Mouse (Mus musculus) limb, embryonic 13.5 days (tissue): ENCODE results near the gene Zmiz1. TPM values are rescaled to one million over a fixed set of nuclear protein-coding genes. Genes with fewer than 3 reads are reported as not detected.

Experiments used
- ATAC-seq: fragments of 200-750 bp; cut with Nextera tagmentation; 2 replicates; pipeline ENCODE4 v1.8.0; 2017; ENCODE audit warnings: low read depth, moderate number of reproducible peaks, moderate TSS enrichment; ENCODE audit not compliant: low FRiP score
- H3K27ac ChIP-seq: fragments of 300-500 bp; sonication (generic); 2 replicates; pipeline ENCODE4 v1.5.1; 2015; ENCODE audit warnings: inconsistent platforms, mild to moderate bottlenecking, moderate library complexity
- H3K27me3 ChIP-seq: fragments of 300-500 bp; sonication (generic); 2 replicates; pipeline ENCODE4 v1.6.1; 2015; ENCODE audit warnings: mild to moderate bottlenecking, inconsistent platforms
- H3K36me3 ChIP-seq: fragments of 300-500 bp; sonication (generic); 2 replicates; pipeline ENCODE4 v1.6.1; 2015; ENCODE audit warnings: inconsistent platforms, mild to moderate bottlenecking, moderate library complexity
- H3K4me1 ChIP-seq: fragments of 300-500 bp; sonication (generic); 2 replicates; pipeline ENCODE4 v1.6.1; 2015; ENCODE audit warnings: inconsistent platforms
- H3K4me2 ChIP-seq: fragments of 300-500 bp; sonication (generic); replicated peaks from 2 replicates; pipeline ENCODE4 v1.6.1; 2015; ENCODE audit warnings: inconsistent platforms, mild to moderate bottlenecking, moderate library complexity
- H3K4me3 ChIP-seq: fragments of 300-500 bp; sonication (generic); 2 replicates; pipeline ENCODE4 v1.5.1; 2015; ENCODE audit warnings: moderate library complexity, mild to moderate bottlenecking, inconsistent platforms
- H3K9ac ChIP-seq: fragments of 300-500 bp; sonication (generic); 2 replicates; pipeline ENCODE4 v1.6.1; 2015; ENCODE audit warnings: mild to moderate bottlenecking, inconsistent platforms
- H3K9me3 ChIP-seq: fragments of 300-500 bp; sonication (generic); 2 replicates; pipeline ENCODE4 v1.6.1; 2016; ENCODE audit warnings: inconsistent platforms
- WGBS: fragments of 180-500 bp; shearing (Covaris S2); methylation state at CpG from one replicate; pipeline ENCODE4 v1.1.7; 2015; 5-methylcytosine and 5-hydroxymethylcytosine counted together
- polyA plus RNA-seq: library from polyadenylated mRNA; unstranded; fragments of >200 nt; fragmentation: Nextera tagmentation; extraction: Ambion mirVana; gene quantifications from 2 replicates; pipeline ENCODE4 v1.2.1, GENCODE M21; 2015

Zmiz1 gene
- polyA plus RNA-seq, 1 experiment from 2014 or later: 68.6 TPM

- Histone ChIP-seq H3K4me2 (no peak overlapping the region), H3K4me3 (no peak overlapping the region), H3K27ac (peak overlapping the region; percentile 34; the same call in 1 of the 2 replicates), H3K36me3 (peaks cover 62% of the 10 kb centered on the region), H3K9ac (no peak overlapping the region), H3K27me3 (no peaks in the 10 kb centered on the region), H3K9me3 (no peaks in the 10 kb centered on the region), H3K4me1 (peaks cover 84% of the 10 kb centered on the region)
- WGBS: 35% methylated on average over 5 of the region's 5 CpGs
- no peak for ATAC-seq
Measured at GRCm38 (mm10) chr14:25511967-25512366, 53.0 kb downstream of the Zmiz1 start.

DNA sequence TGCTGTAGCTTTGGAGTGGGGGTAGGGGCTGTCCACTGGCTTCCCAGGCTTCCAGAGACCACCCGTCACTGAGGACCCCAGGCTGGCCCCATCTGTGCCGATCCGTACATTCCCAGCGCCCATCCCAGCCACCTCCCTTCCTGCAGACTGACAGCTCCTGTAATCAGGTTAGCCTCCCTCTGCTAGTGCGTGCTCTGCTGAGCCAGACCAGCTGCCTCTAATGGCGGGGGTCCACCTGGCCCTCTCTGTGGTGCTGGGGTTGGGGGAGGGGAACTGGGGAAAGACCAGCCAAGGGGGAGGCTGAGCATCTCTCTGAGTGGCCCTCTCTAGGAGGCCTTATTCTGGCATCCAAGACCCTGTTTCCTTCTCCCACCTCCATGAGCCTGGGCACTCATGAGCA lies 53.8 kb downstream of the Zmiz1 start:
- peaks cover 63% of the 10 kb centered on the region for H3K36me3 ChIP-seq
- no peak for ATAC-seq

DNA sequence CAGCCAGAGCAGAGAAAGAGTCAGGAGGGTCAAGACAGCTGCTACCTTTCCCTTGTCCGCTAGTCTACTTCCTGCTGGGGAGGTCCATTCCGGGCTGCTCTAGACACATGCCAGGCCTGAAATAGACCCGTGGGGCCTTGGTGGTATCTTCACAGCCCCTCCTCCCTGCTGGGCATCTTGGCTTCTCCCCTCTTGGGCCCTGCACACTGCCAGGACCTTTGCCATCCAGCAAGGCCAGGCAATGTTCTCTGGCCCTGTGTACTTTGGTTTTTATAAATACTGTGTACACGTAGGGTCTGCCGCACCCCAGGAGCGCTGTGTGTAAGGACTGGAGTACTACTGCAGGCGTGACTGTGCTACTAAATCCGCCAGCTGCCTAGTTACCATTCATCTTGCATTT lies 54.5 kb downstream of the Zmiz1 start:
- peaks cover 62% of the 10 kb centered on the region for H3K36me3 ChIP-seq
- H3K4me1 ChIP-seq: peaks cover 95% of the 10 kb centered on the region
- no peaks in the 10 kb centered on the region for H3K27me3 ChIP-seq
- no peak for ATAC-seq
- H3K27ac ChIP-seq: peak overlapping the region; percentile 44; the same call in 1 of the 2 replicates
- no peaks in the 10 kb centered on the region for H3K9me3 ChIP-seq
- no peak overlapping the region for H3K9ac ChIP-seq
- 68% methylated on average over 8 of the region's 8 CpGs for WGBS
- no peak overlapping the region for H3K4me2 ChIP-seq
- no peak overlapping the region for H3K4me3 ChIP-seq

More for the DNA sequence above, 53.8 kb downstream of the Zmiz1 start:
- no peak overlapping the region for H3K4me3 ChIP-seq
- H3K27ac ChIP-seq: peak overlapping the region; percentile 44; the same call in 1 of the 2 replicates
- peaks cover 92% of the 10 kb centered on the region for H3K4me1 ChIP-seq
- no peaks in the 10 kb centered on the region for H3K9me3 ChIP-seq
- no peak overlapping the region for H3K4me2 ChIP-seq
- 21% methylated on average over 6 of the region's 6 CpGs for WGBS
- H3K27me3 ChIP-seq: no peaks in the 10 kb centered on the region
- no peak overlapping the region for H3K9ac ChIP-seq

GRCm38 (mm10) chr14:25514943-25515512 lies 56.0 kb downstream of the Zmiz1 start:
- H3K4me3 ChIP-seq: no peak overlapping the region
- no peaks in the 10 kb centered on the region for H3K27me3 ChIP-seq
- H3K4me1 ChIP-seq: peaks cover 94% of the 10 kb centered on the region
- peaks cover 50% of the 10 kb centered on the region for H3K36me3 ChIP-seq
- H3K27ac ChIP-seq: peak overlapping the region; percentile 33
- no peak overlapping the region for H3K9ac ChIP-seq
- no peak overlapping the region for H3K4me2 ChIP-seq
- 71% methylated on average over 2 of the region's 2 CpGs for WGBS
- no peak for ATAC-seq
- no peaks in the 10 kb centered on the region for H3K9me3 ChIP-seq

DNA sequence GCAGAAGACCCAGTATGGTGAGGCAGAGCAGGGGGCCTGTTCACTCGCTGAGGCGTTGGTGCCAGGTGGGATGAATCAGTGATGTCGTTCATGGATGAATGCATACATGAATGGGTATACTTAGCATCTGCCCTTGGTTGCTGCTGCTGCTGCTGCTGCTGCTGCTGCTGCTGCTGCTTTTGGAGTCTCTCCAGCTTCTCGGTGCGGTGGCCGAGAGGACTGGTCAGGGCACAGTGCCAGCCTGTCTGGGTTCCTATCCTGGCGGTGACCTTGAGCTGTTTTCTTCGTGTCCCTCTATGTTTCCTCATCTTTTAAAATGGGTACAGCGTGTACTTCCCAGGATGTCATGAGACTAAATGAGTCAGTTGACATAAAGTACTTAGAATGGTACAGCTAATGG lies 56.9 kb downstream of the Zmiz1 start:
- H3K9ac ChIP-seq: peak overlapping the region; percentile 36; the same call in 1 of the 2 replicates
- no peaks in the 10 kb centered on the region for H3K9me3 ChIP-seq
- H3K4me2 ChIP-seq: no peak overlapping the region; the same call in 1 of the 2 replicates
- no peak for ATAC-seq
- WGBS: 58% methylated on average over 9 of the region's 9 CpGs
- H3K4me3 ChIP-seq: no peak overlapping the region
- peak overlapping the region; percentile 70 for H3K27ac ChIP-seq
- H3K27me3 ChIP-seq: no peaks in the 10 kb centered on the region
- peaks cover 94% of the 10 kb centered on the region for H3K4me1 ChIP-seq
- H3K36me3 ChIP-seq: peaks cover 41% of the 10 kb centered on the region

DNA sequence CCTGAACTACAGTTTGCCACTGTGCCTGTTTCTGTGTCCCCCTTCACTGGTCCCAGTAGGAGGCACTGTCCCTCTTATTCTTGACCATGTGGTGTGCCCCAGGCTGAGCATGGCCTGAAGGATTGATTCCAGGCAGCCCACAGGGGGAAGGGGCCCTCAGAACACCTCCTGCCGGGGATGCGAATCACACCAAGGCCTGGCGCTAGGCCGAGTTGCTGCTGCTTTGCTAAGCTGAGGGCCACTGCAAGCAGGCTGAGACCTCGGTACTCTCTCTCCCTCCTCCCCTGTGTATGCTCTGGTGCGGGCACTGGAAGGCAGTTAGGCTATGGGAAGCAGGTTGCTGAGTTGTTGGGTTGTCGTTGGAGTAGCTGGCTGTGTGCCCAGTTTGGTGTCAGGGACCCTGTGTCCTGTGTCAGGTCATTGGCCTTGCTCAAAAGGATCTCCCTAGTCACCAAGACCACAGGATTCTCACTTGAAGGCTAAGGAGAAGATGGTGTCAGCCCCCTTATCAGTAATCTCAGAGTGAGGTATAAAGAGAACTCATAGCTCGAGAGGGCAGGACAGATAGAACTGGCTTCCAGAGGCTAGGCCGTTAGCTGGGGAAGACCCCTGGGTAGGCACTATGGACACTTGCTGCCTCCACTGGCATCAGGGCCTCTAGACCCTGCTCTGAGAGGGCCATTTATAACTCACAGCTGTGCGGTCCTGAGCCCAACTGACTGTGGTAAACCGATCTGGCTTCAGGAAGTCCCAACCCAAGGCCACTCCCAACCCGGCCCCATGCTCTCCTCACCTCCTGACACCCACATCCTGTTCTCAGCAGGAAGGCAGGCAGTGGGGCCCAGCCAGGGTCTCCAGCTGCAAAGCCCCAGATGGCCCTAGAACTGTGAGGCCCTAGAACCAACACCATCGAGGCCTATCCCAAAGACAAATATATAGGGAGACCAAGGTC lies 57.9 kb downstream of the Zmiz1 start:
- peaks cover 42% of the 10 kb centered on the region for H3K36me3 ChIP-seq
- no peak overlapping the region for H3K9ac ChIP-seq
- peaks cover 93% of the 10 kb centered on the region for H3K4me1 ChIP-seq
- H3K27ac ChIP-seq: peak overlapping the region; percentile 70
- H3K4me3 ChIP-seq: no peak overlapping the region
- no peaks in the 10 kb centered on the region for H3K9me3 ChIP-seq
- 32% methylated on average over 13 of the region's 13 CpGs for WGBS
- H3K4me2 ChIP-seq: peak overlapping the region; percentile 16; the same call in 1 of the 2 replicates
- no peaks in the 10 kb centered on the region for H3K27me3 ChIP-seq
- peak; percentile 65; the same call in 1 of the 2 replicates for ATAC-seq

GRCm38 (mm10) chr14:25518645-25519044 lies 59.7 kb downstream of the Zmiz1 start:
- H3K36me3 ChIP-seq: peaks cover 46% of the 10 kb centered on the region
- H3K4me2 ChIP-seq: no peak overlapping the region
- ATAC-seq: no peak
- H3K4me3 ChIP-seq: no peak overlapping the region
- no peak overlapping the region for H3K9ac ChIP-seq
- H3K9me3 ChIP-seq: no peaks in the 10 kb centered on the region
- H3K4me1 ChIP-seq: peaks cover 91% of the 10 kb centered on the region
- WGBS: 78% methylated on average over 5 of the region's 5 CpGs
- no peak overlapping the region for H3K27ac ChIP-seq
- no peaks in the 10 kb centered on the region for H3K27me3 ChIP-seq

DNA sequence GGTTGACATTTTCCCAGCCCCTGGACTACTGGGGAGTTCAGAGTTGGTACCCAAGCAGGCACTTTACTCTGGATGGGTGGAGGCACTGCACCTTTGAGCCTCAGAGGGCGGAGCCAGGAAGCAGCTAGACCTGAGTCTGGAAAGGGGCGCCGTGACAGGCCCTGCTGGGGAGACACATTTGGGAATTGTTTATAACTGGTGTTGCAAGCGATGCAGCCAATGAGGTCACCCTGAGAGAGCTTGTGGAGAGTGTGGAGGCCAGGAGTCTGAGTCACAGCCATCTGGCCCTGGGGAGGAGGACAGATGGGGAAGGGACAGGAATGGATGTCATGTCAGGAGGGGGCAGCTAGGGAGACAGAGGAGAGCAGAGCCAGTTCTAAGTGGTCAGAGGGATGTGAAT lies 60.7 kb downstream of the Zmiz1 start:
- Histone ChIP-seq H3K4me3 (no peak overlapping the region), H3K9me3 (no peaks in the 10 kb centered on the region), H3K27ac (no peak overlapping the region), H3K27me3 (no peaks in the 10 kb centered on the region), H3K4me2 (no peak overlapping the region), H3K4me1 (peaks cover 93% of the 10 kb centered on the region), H3K9ac (no peak overlapping the region), H3K36me3 (peaks cover 51% of the 10 kb centered on the region)
- ATAC-seq: no peak
- WGBS: 51% methylated on average over 4 of the region's 4 CpGs

GRCm38 (mm10) chr14:25520589-25520988 lies 61.6 kb downstream of the Zmiz1 start:
- Histone ChIP-seq H3K36me3 (peaks cover 54% of the 10 kb centered on the region), H3K4me3 (no peak overlapping the region), H3K4me2 (no peak overlapping the region), H3K9ac (no peak overlapping the region), H3K27me3 (no peaks in the 10 kb centered on the region), H3K27ac (peak overlapping the region; percentile 7; the same call in 1 of the 2 replicates), H3K4me1 (peaks cover 93% of the 10 kb centered on the region), H3K9me3 (no peaks in the 10 kb centered on the region)
- no peak for ATAC-seq
- 64% methylated on average over 4 of the region's 4 CpGs for WGBS

GRCm38 (mm10) chr14:25520991-25521390 lies 62.0 kb downstream of the Zmiz1 start:
- 67% methylated on average over 9 of the region's 9 CpGs for WGBS
- no peaks in the 10 kb centered on the region for H3K9me3 ChIP-seq
- H3K9ac ChIP-seq: no peak overlapping the region
- no peaks in the 10 kb centered on the region for H3K27me3 ChIP-seq
- peaks cover 58% of the 10 kb centered on the region for H3K36me3 ChIP-seq
- H3K4me3 ChIP-seq: no peak overlapping the region
- no peak for ATAC-seq
- peaks cover 91% of the 10 kb centered on the region for H3K4me1 ChIP-seq
- no peak overlapping the region for H3K4me2 ChIP-seq
- no peak overlapping the region for H3K27ac ChIP-seq

DNA sequence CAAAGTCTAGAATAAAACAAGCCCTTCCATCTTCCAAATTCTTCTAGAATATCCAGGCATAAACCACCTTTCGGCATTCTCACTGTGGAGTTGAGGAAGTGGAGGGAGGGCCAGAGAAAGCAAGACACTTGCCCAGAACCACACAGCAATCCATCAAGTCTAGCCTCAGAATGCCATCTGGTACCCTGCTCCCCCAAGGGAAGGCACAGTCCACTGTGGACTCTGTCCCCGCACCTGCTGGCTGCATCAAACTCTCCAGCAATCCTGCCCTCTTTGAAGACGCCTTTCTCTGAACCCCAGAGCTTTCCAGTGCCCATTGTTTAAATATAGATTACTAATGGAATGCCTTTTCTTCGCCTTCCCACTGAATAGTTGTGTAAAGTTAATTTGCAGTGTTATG lies 62.5 kb downstream of the Zmiz1 start:
- H3K9me3 ChIP-seq: no peaks in the 10 kb centered on the region
- peaks cover 86% of the 10 kb centered on the region for H3K4me1 ChIP-seq
- H3K27ac ChIP-seq: no peak overlapping the region
- WGBS: 77% methylated on average over 4 of the region's 4 CpGs
- H3K4me2 ChIP-seq: no peak overlapping the region
- no peak for ATAC-seq
- no peak overlapping the region for H3K4me3 ChIP-seq
- H3K36me3 ChIP-seq: peaks cover 63% of the 10 kb centered on the region
- no peak overlapping the region for H3K9ac ChIP-seq
- no peaks in the 10 kb centered on the region for H3K27me3 ChIP-seq

DNA sequence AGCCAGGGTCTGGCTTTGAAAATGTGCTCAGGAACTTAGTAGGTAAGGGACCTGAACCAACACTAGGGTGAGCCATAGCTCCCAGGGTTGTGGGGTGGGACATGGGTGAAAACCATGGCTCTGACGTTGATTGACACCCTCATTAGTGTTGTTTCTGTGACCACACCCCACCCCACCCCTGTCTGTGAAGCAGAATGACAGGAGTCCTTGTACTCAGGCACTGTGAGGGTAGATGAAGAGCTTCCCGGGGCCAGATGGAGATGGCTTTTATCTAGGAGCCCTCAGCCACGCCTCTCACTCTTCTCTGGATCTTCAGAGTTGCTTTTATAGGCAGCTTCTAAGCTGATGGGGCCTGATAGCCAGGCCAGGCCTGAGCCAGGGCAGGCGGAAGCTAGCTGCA lies 63.4 kb downstream of the Zmiz1 start:
- Histone ChIP-seq H3K9ac (no peak overlapping the region), H3K4me2 (no peak overlapping the region), H3K36me3 (peaks cover 61% of the 10 kb centered on the region), H3K9me3 (no peaks in the 10 kb centered on the region), H3K4me3 (no peak overlapping the region), H3K27ac (peak overlapping the region; percentile 39; the same call in 1 of the 2 replicates), H3K27me3 (no peaks in the 10 kb centered on the region), H3K4me1 (peaks cover 76% of the 10 kb centered on the region)
- ATAC-seq: no peak
- 35% methylated on average over 4 of the region's 4 CpGs for WGBS
